Mouse (Mus musculus) small intestine, adult 2 months (tissue): ENCODE results near the gene Car4.

Source experiments
- CTCF ChIP-seq: fragments of 200-500 bp; IDR thresholded peaks from 2 replicates; pipeline ENCODE4 v1.5.1; 2012; ENCODE audit warnings: low read depth, mild to moderate bottlenecking, control low read depth, inconsistent platforms, low read length, moderate library complexity, mixed read lengths; ENCODE audit not compliant: insufficient replicate concordance, insufficient read length; ENCODE audit errors: extremely low read depth
- POLR2A ChIP-seq: fragments of 200-500 bp; IDR thresholded peaks from 2 replicates; pipeline ENCODE4 v1.6.1; 2012; ENCODE audit warnings: low read depth, mild to moderate bottlenecking, control low read depth, inconsistent platforms, low read length, moderate library complexity

GRCm38 (mm10) chr11:84959701-84960181 lies 2.2 kb downstream of the Car4 start:
- TF ChIP-seq CTCF (no peak), POLR2A (no peak)
